Mouse (Mus musculus): ENCODE data around the gene Timm8b.

The Timm8b gene

GRCm38 (mm10) chr9:50603189-50603997 lies at the start of gene Timm8b, which contains the start of gene Sdhd:
Gene Timm8b, plus strand, starts transcription at chr9:50603910.
Gene Sdhd, minus strand, starts transcription at chr9:50603812.
- DNase-seq (ENCODE audit: low spot score), result peak; percentile 88

DNA sequence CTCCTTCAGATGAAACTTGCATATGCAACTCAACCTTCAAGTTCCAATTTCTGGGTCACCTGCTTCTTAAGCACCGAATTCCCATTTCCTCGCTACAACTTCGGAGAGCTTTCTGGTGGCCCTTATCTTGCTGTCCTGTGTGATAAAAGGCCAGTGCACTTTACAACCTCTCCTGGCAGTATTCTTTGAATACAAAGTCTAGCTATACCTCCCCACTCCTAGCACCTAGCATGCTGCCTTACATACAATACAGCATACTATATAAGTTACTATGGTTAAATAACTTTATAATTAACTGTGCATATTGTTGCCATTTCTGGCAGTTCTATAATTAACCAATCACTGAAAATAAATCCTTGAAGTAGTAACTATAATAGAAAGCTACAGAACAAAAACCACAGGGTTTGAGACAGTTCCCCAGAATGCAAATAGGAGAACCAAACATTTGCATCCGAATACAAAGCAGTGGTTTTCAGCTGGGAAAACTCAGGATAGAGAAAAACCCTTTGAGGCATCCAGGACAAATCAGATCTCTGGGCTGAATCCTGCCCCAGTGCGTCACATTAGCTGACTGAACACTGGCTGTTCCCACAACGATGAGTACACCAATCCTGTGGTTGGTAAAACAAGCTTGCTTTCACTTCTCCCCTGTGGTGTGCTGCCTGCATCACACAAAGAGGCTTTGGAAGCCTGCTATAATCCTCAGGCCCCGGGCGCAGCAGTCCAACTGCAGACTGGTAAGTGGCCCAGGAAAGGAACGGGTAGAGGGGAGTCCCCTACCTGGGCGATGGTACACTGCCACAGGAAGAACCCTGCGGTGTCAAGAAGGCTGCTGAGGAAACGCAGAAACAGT lies 49.2 kb upstream of the Timm8b start, which contains the start of gene Il18:
TSS of gene Il18 (plus strand) at position 587 of the 853 bp plus-strand sequence.
- no peak for DNase-seq (ENCODE audit: low spot score)

DNA sequence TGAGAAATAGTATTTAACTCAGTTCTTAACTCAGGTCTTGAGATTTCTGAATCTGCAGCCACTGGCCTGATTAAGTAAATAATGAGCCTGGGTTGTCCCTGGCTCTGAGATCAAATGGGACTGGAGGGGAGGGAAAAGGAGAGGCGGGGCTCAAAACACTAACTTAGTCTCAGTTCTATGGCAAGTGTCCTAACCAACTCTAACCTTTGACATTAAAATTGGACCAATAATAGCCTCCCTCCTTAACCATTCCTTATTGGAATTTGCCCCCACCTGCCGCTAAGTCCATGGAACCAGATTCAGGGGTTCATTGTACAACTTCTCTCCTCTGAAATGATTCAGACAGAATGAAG lies 48.6 kb upstream of the Timm8b start, which contains the start of gene Bco2:
TSS of gene Bco2 (minus strand) at position 88 of the 353 bp plus-strand sequence.
- DNase-seq (ENCODE audit: low spot score), result no peak

- DNase-seq (ENCODE audit: low spot score), result no peak
Measured at GRCm38 (mm10) chr9:50561145-50561917, 42.4 kb upstream of the Timm8b start, which contains the start of gene Tex12. Gene Tex12, minus strand, starts transcription at chr9:50561325.

DNA sequence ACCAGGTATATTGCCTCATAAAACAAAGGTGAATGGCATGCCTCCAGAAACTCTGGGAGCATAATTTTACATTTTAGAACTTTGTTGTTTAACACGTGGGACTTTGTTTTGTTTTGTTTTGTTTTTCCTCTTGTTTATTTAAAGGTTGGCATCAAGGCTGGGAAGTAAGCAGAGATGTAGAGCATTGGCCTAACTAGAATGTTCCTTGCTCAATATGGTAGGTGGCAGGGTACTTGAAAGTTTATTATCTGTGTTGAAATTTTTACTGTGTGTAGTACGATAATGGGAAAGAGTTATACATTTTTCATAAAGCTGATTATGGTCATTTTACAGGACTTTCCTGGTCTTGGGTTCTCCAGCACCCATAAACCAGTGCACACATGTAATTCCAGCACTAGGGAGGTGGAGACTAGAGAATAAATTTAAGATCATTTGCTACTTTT lies 41.8 kb upstream of the Timm8b start:
- DNase-seq (ENCODE audit: low spot score), result no peak

DNA sequence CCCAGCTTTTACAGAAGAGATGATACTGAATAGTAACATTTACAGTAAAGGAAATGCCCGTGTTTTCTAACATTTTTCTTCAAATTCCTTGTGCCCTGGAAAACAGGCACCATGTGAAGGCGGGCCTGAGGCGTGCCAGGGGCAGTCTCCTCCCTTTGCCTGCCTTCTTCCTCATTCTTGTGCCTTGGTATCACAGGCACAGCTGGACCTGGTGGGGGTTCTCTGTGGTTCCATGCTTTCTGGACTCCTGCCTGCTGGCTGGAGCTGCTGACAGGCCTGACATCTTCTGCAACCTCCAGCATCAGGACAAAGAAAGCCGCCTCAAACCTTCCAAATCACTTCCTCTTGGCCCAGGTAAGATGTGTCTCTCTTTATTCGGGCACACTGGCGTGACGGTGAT lies 38.5 kb upstream of the Timm8b start:
- DNase-seq (ENCODE audit: low spot score), result no peak

- no peak for DNase-seq (ENCODE audit: low spot score)
Measured at GRCm38 (mm10) chr9:50565940-50566339, 37.8 kb upstream of the Timm8b start.

GRCm38 (mm10) chr9:50567372-50567771 lies 36.3 kb upstream of the Timm8b start:
- no peak for DNase-seq (ENCODE audit: low spot score)

GRCm38 (mm10) chr9:50567881-50568280 lies 35.8 kb upstream of the Timm8b start:
- DNase-seq (ENCODE audit: low spot score), result no peak

DNA sequence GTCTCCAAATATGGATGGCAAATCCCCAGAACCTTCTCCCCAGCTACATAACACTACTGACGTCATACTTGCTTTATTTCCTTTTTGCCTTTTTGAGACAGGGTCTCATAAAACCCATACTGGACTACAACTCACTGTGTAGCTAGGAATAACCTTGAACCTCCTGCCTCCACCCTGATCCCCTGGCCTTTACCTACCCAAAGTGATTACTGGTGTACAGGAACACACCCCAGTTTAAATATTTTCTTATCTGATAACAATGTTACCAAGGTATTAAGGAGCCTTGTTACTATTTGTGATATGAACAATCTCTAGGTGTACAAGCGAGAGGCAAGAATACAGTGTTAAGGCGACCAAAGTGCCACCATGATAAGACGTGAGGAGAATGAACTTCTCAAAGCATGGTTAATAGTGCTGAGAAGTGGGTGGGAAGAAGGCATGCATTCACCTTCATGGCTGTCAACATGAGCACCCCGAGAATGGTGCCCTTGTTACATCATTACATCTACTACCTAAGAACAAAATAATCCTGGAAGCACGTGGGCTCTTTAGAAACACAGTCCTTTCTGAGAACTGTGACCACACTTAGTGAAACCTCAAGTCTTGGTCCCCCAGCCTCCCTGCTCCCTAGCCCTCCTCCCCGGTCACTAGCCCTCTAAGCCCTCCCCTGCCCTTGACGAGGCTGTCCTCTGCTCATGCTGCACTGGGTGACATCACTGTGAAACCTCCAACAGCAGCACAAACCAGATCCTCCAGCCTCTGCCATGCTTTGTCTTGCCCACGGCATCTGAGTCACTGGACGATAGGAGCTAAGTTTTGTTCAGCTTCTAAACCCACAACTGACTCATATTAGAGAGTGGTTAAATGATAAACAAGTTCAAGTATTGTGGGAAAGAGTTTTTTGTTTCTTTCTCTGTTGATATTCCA lies 33.8 kb upstream of the Timm8b start:
- DNase-seq (ENCODE audit: low spot score), result no peak

GRCm38 (mm10) chr9:50580370-50580769 lies 23.3 kb upstream of the Timm8b start:
- DNase-seq (ENCODE audit: low spot score), result no peak

GRCm38 (mm10) chr9:50585145-50585818 lies 18.4 kb upstream of the Timm8b start:
- no peak for DNase-seq (ENCODE audit: low spot score)

- no peak for DNase-seq (ENCODE audit: low spot score)
Measured at GRCm38 (mm10) chr9:50586955-50587354, 16.8 kb upstream of the Timm8b start.

GRCm38 (mm10) chr9:50590856-50591518 lies 12.7 kb upstream of the Timm8b start:
- no peak for DNase-seq (ENCODE audit: low spot score)

DNA sequence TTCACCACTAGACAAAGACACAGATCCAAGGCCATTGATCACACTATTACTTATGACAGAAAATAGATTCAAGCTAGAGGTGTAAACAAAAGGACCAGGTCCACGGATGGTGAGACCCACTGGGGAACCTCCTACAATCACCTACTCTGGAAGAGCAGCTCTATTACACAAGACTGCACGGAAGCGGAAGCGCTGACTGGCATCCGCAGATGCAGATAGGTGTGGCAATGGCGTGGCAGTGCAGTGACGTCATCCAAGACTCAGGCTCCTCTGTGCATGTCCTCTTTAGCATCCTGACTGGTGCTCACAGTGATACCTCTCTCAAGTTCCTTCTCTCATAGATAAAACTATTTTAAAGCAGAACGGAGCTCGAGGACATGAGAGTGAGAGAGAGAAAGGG lies 10.8 kb upstream of the Timm8b start:
- no peak for DNase-seq (ENCODE audit: low spot score)

DNA sequence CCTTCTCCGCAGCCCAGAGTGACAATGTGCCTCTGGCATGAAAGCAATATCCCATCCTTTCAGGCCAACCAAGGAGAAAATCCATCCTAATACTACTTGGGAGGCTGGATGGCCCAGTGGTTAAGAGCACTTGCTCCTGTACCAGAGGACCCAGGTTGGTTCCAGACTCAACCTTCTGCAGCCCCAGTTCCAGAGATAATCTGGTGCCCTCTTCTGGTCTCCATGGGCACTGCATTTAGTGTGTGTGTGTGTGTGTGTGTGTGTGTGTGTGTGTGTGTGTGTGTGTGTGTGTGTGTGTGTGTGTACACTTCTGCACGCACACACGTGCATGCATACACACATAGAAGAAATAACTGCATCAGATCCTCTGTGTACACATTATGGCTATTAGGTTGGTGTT lies 10.2 kb upstream of the Timm8b start:
- DNase-seq (ENCODE audit: low spot score), result peak; percentile 40

DNA sequence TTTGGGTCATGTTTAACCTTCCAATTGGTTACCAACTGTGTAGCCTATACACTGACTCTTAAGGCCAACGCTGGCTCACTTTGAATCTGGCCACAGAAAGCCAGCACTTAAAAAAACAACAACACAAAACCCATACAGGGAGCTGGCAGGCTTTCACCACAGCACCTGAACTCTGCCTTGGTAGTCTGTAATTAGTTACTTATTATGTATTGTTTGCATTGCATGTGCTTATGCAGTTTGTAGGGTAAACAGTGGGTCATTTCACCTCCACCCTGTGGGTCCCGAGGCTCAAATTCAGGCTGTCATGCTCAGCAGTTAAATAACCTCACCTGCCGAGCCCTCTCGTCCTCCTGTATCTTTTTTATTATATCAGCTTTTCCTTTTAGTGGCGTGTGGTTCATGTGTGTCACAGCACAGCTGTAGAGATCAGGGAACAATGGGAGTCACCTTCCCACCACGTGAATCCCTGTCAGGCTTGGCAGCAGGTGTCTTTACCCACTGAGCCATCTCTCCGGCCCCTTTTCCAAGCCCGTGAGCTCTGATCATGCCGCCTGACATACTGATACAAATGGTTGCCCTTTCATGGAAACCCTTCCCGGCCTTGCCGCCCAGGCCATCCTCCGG lies 8.8 kb upstream of the Timm8b start:
- no peak for DNase-seq (ENCODE audit: low spot score)

GRCm38 (mm10) chr9:50596973-50597372 lies 6.7 kb upstream of the Timm8b start:
- DNase-seq (ENCODE audit: low spot score), result no peak

GRCm38 (mm10) chr9:50601536-50601935 lies 2.2 kb upstream of the Timm8b start:
- DNase-seq (ENCODE audit: low spot score), result no peak

Data from spleen, adult 12 weeks (tissue).